In genomic region chr12:100369220-100369619, GRCm38 (mm10) we compare ENCODE assay signal across 13 mouse cellular contexts.
DNase-seq lines count a peak whose midpoint lies in the region.
"Had no signal": no experiment of that assay in that cellular context is flagged by ENCODE, and none has a peak within 500 bp of the region (broad histone marks: within the 10 kb centered on the region; RNA-seq: fewer than 3 reads in every experiment).

No protein-coding gene starts in this region.

- DNase-seq in heart, adult 11 months = peak; percentile 84
- DNase-seq in heart, adult 9 months (ENCODE audit: low spot score in 2 of 2) = no peak
- DNase-seq in kidney, postnatal 14 days = peak; percentile 15
- no peak for DNase-seq in kidney, adult 8-10 months
- peak; percentile 10 for DNase-seq in lung, postnatal 10 days
- no peak for DNase-seq in lung, postnatal 25 days (ENCODE audit: low spot score)
- DNase-seq in gastrocnemius, postnatal 10 days = no peak
- DNase-seq: B cell, adult 2 months; cerebellum, adult 2 months; cerebellum, postnatal 10 days; gastrocnemius, adult 2 months; gastrocnemius, postnatal 36 days; heart, postnatal 36 days had no signal

Comparison
In these comparisons a context has a peak if more than half of its experiments do, and no peak if none do; other contexts are left out.
1. DNase-seq: peak in heart, adult 11 months (single experiment), kidney, postnatal 14 days (single experiment) and lung, postnatal 10 days (single experiment); none in heart, adult 9 months (0 of 2), kidney, adult 8-10 months (0 of 2), lung, postnatal 25 days (single experiment) and gastrocnemius, postnatal 10 days (single experiment).